Mouse (Mus musculus): ENCODE measurements around the gene Exoc3l2.
A peak's percentile ranks its signal among the peaks of the same experiment; 100 is the strongest.

Exoc3l2 gene

GRCm38 (mm10) chr7:19462884-19463381 lies at the start of gene Exoc3l2:
Gene Exoc3l2, plus strand, starts transcription at chr7:19463331.
- DNase-seq (ENCODE audit: low read depth) = no peak

DNA sequence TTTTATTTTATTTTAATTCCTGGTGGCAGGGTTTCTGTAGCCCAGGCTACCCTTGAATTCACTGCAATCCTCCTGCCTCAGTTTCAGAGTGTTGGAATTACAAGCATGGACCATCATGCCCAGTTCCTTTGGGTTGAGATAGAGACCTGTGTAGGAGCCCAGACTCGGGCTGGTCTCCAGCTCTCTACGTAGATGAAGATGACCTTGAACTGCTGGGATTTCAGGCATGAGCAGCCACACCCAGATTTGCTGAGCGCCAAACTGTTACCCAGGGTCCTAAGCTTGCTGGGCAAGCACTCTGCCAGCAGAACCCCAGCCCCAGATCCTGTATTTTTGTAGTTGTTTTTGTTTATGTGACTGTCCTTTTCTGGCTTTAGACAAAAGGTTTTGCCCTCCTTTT lies 49.6 kb upstream of the Exoc3l2 start:
- no peak for DNase-seq (ENCODE audit: low read depth)

GRCm38 (mm10) chr7:19416590-19416989 lies 46.5 kb upstream of the Exoc3l2 start:
- peak; percentile 18 for DNase-seq (ENCODE audit: low read depth)

GRCm38 (mm10) chr7:19420121-19420520 lies 43.0 kb upstream of the Exoc3l2 start:
- peak; percentile 75 for DNase-seq (ENCODE audit: low read depth)

GRCm38 (mm10) chr7:19420821-19421636 lies 42.1 kb upstream of the Exoc3l2 start:
- peak; percentile 94 for DNase-seq (ENCODE audit: low read depth)

- DNase-seq (ENCODE audit: low read depth) = no peak
These were observed 40.0 kb upstream of the Exoc3l2 start for GRCm38 (mm10) chr7:19423083-19423482.

- no peak for DNase-seq (ENCODE audit: low read depth)
These were observed 39.1 kb upstream of the Exoc3l2 start for GRCm38 (mm10) chr7:19424051-19424450.

- no peak for DNase-seq (ENCODE audit: low read depth)
These were observed 36.8 kb upstream of the Exoc3l2 start for GRCm38 (mm10) chr7:19426349-19426748.

DNA sequence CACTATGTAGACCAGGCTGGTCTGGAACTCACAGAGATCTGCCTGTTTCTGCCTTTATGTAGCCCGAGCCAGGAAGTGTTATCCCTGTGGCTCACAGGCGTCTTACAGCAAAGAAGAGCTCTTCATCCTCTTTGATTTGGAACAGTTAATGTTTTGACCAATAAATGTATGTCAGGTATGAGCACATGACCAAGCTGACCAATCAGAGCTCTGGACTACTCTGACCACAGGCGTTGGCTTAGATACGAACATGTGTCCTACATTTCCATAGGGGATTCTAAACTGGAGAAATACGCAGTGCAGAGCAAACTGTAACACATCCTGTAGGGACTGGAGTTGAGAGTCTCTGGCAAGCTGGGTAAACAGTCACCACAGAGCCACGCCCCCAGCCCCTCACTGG lies 36.2 kb upstream of the Exoc3l2 start:
- DNase-seq (ENCODE audit: low read depth) = no peak

GRCm38 (mm10) chr7:19427999-19428650 lies 35.0 kb upstream of the Exoc3l2 start:
- DNase-seq (ENCODE audit: low read depth) = no peak

GRCm38 (mm10) chr7:19429726-19430125 lies 33.4 kb upstream of the Exoc3l2 start:
- peak; percentile 34 for DNase-seq (ENCODE audit: low read depth)

DNA sequence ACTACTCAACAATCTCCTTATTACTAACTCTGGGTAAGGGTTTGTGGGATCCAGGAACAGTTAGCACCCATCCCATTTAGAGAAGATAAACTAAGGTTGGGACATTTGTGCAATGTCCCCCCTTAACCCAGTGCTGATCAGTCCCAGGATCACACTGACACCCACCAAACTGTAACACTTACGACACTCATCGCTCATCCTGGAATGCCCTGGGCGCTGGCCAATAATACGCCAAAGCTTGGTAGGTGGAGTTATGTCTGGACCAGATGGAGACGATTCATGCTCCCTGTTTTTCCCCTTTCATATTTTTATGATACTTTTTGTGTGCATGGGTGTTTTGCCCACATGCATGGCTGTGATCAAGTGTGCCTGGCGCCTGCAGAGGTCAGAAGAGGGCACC lies 32.7 kb upstream of the Exoc3l2 start:
- DNase-seq (ENCODE audit: low read depth) = no peak

GRCm38 (mm10) chr7:19432475-19432874 lies 30.7 kb upstream of the Exoc3l2 start:
- peak; percentile 34 for DNase-seq (ENCODE audit: low read depth)

DNA sequence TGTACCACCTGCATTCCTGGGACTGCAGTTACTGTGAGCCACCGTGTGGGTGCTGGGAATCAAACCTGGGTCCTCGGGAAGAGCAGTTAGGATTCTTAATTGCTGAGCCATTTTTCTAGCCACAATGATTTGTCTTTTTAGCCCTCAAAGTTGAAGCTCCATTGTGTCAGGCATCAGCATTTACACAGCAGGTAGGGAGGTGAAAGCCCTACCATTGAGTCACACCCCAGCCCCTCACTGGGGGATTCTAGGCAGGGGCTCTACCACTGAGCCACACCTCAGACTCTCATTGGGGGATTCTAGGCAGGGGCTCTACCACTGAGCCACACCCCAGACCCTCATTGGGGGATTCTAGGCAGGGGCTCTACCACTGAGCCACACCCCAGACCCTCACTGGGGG lies 26.9 kb upstream of the Exoc3l2 start:
- no peak for DNase-seq (ENCODE audit: low read depth)

DNA sequence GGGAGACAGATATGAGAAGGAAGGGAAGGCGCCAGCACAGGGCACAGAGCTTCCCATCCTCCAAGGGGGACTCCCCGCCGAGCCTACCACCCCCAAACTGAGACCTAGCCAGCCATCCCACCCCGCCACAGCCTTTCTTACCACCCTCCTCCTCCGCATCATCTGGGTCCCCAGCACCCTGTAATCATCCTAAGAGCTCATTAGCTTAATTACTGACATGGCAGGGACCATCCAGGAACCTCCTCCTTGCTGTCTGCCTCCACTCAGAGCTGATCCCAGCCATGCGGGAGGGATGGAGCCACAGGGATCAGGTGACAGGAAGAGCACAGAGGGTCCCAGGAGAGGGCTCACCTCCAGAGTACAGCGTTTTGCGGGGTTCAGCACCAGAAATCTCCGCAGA lies 26.1 kb upstream of the Exoc3l2 start:
- no peak for DNase-seq (ENCODE audit: low read depth)

DNA sequence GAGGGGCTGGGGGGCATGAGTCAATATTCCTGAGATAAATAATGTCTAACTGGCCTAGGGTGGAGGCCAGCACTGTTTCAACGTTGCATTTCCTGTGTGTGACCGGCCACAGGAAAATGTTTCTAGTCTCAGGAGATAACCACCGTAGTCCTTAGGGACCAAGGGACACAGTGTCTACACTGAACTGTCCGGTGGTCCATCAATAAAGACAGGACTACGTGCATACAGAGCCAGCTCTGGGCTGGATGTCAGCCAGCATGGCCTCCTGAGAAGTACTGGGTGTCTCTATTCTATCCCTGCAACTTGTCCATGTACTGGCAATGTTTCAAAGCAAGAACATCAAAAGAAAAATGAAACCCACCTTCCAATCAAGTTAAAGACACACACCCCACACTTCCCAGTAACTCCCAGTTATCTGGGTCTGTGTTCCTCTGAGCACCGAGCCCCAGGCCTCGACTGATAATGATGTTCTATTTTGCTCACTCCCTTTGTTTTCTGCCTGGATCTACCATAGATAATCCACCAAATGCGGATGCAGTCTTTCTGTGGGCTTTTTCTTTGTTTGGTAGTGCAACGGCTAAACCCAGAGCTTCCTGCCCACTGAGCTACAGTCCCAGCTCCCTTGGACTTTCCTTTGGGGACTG lies 21.6 kb upstream of the Exoc3l2 start:
- DNase-seq (ENCODE audit: low read depth) = no peak

DNA sequence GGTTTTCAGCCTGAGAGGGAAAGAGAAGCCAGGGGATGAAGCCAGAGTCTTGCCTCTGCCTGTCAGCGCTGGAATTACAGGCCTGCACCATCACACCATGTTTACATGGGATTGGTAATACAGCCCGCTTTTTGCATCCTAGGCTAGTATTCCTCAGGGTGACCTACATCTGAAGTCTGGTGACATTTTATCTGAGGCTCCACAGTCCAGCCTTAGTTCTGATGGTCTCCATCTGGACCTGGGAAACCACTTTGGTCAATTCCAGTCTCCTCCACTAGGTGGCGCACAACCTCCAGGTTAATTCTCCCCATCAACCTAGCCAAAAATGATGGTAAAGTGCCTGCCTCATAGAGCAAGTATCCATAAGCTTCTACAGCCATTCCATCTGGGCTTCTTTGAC lies 19.8 kb upstream of the Exoc3l2 start:
- DNase-seq (ENCODE audit: low read depth) = peak; percentile 87

- no peak for DNase-seq (ENCODE audit: low read depth)
These were observed 18.3 kb upstream of the Exoc3l2 start for GRCm38 (mm10) chr7:19444801-19445200.

GRCm38 (mm10) chr7:19447689-19448088 lies 15.4 kb upstream of the Exoc3l2 start:
- DNase-seq (ENCODE audit: low read depth) = no peak

GRCm38 (mm10) chr7:19449165-19449564 lies 14.0 kb upstream of the Exoc3l2 start:
- DNase-seq (ENCODE audit: low read depth) = no peak

DNA sequence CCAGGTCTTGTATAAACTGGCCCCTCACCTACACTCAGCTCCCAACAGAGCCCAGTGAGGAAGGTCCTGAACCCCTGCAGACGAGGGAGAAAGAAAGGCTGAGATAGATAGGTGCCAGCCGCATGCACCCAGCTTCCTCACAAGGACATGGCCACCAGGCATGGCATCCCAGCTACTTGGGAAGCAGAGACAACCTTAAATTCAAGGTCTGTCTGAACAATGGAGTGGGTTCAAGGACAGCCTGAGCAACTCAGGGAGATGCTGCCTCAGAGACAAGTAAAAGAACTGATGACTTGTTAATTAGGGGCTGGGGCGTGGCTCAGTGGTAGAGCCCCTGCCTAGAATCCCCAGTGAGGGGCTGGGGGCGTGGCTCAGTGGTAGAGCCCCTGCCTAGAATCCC lies 7.9 kb upstream of the Exoc3l2 start:
- DNase-seq (ENCODE audit: low read depth) = no peak

GRCm38 (mm10) chr7:19455819-19456495 lies 7.2 kb upstream of the Exoc3l2 start:
- no peak for DNase-seq (ENCODE audit: low read depth)

All from induced T-regulatory cell, adult 2 months (primary cell).